ENCODE assay signal across 9 mouse cellular contexts in the genomic region with DNA sequence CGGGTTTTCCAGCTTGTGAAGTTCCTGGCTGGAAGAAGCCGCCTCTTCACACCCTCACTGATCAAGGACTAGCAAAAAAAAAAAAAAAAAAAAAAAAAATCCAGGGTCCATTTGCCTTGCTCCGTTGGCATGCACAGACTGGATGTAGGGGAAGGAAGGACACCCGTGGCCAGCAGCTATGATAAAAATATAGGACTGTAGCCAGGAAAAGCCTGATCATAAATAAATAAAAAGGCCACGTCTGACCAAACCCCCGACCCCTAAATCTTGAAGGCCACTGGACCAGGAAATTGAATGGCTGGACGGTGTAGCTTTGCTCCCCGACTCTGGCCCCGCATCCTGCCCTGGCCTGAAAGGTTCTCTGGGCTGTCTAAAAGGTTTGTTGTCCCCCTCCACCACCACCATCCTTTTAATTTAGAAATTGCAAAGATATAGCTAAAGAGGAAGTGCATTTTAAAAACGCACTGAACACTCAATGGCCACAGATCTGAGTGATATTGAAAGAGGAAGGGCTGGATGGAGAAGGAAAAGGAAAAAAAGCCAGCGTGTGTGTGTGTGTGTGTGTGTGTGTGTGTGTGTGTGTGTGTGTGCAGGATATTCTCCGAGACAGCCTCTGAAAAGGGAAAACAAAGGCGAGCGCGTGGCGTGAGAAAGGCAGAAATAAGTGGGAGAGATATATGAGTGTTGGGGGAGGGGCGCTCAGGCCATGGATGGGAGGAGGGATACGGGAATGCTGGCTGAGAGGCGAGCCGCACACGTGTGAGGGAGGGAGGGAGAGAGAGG.
DNase-seq lines count a peak whose midpoint lies in the region; ATAC-seq and TF ChIP-seq lines count a peak whose summit lies in the region.
"Had no signal": no experiment of that assay in that cellular context is flagged by ENCODE, and none has a peak within 500 bp of the region (broad histone marks: within the 10 kb centered on the region; RNA-seq: fewer than 3 reads in every experiment).

No protein-coding gene starts in this region.

- H3K27ac ChIP-seq in heart, adult 2 months, result peak overlapping the region; percentile 17
- H3K27ac ChIP-seq in heart, embryonic 16.5 days (ENCODE audit: low read length), result no peak overlapping the region
- H3K27ac ChIP-seq in limb, embryonic 14.5 days (replicated peaks; ENCODE audit: low read depth, low read length), result peak overlapping the region; percentile 14; the same call in 1 of the 2 replicates
- H3K27ac ChIP-seq in midbrain, embryonic 15.5 days, result peak overlapping the region; percentile 86

- no peak for ATAC-seq in heart, embryonic 16.5 days (replicated peaks; ENCODE audit: extremely low read depth, insufficient read depth, low FRiP score)
- no peak for ATAC-seq in limb, embryonic 14.5 days (ENCODE audit: low FRiP score, low read depth)
- ATAC-seq in midbrain, embryonic 15.5 days (replicated peaks), result peak; percentile 50
- no peak for ATAC-seq in erythroblast, adult 5-6 weeks (replicated peaks; ENCODE audit: low FRiP score, poor library complexity, severe bottlenecking)
- ATAC-seq: Patski had no signal

- TF ChIP-seq EP300 in heart, adult 2 months (IDR thresholded peaks at IDR 0.05; ENCODE audit: insufficient read depth, low read depth, low read length), result no peak

- peak overlapping the region; percentile 22; the same call in 1 of the 2 replicates for H3K4me3 ChIP-seq in heart, adult 2 months
- peak overlapping the region; percentile 40 for H3K4me3 ChIP-seq in heart, embryonic 16.5 days (ENCODE audit: low read length)
- peak overlapping the region; percentile 25 for H3K4me3 ChIP-seq in limb, embryonic 14.5 days (replicated peaks; ENCODE audit: low read length)
- peak overlapping the region; percentile 24 for H3K4me3 ChIP-seq in midbrain, embryonic 15.5 days

- peaks cover 5% of the 10 kb centered on the region for H3K27me3 ChIP-seq in heart, adult 2 months (ENCODE audit: control insufficient read depth, insufficient read depth, low read length)
- H3K27me3 ChIP-seq in heart, embryonic 16.5 days (ENCODE audit: control insufficient read depth, insufficient read depth, low read length), result peaks cover 19% of the 10 kb centered on the region
- H3K27me3 ChIP-seq in limb, embryonic 14.5 days (ENCODE audit: control insufficient read depth, insufficient read depth, low read length), result peaks cover 21% of the 10 kb centered on the region; the same call in 1 of the 2 replicates
- H3K27me3 ChIP-seq in midbrain, embryonic 15.5 days (replicated peaks), result 0 out of 2 replicates have a peak, but pooled peaks cover 5% of the 10 kb centered on the region

- H3K79me2 ChIP-seq in heart, adult 2 months (replicated peaks; ENCODE audit: control insufficient read depth, insufficient read depth, low read length), result no peaks in the 10 kb centered on the region

- TF ChIP-seq CTCF in heart, adult 2 months (IDR thresholded peaks at IDR 0.05), result no peak
- no peak for TF ChIP-seq CTCF in brain, embryonic 14.5 days (IDR thresholded peaks at IDR 0.05; ENCODE audit: borderline replicate concordance, extremely low read depth, insufficient read depth, insufficient read length)

- no peak overlapping the region; the same call in none of the 2 replicates for H3K9ac ChIP-seq in heart, adult 2 months (ENCODE audit: low read depth, low read length)
- peak overlapping the region; percentile 46 for H3K9ac ChIP-seq in heart, embryonic 16.5 days (ENCODE audit: low read length)
- peak overlapping the region; percentile 14; the same call in 1 of the 2 replicates for H3K9ac ChIP-seq in limb, embryonic 14.5 days (ENCODE audit: low read depth, low read length, severe bottlenecking)
- H3K9ac ChIP-seq in midbrain, embryonic 15.5 days, result peak overlapping the region; percentile 37

- WGBS in heart, adult 2 months, result 4% methylated on average over 20 of the region's 21 CpGs
- 4% methylated on average over 21 of the region's 21 CpGs for WGBS in heart, embryonic 16.5 days
- 3% methylated on average over 21 of the region's 21 CpGs for WGBS in limb, embryonic 14.5 days
- 2% methylated on average over 20 of the region's 21 CpGs for WGBS in midbrain, embryonic 15.5 days

- intact Hi-C loops in heart, adult 2 months (cut with DNase I), result loop anchor here (5.0 kb wide), 3 partner anchors 79 to 119 kb away; no protein-coding TSS in a partner anchor

- H3K4me1 ChIP-seq in heart, adult 2 months (ENCODE audit: control insufficient read depth, insufficient read depth, low read length), result peaks cover 7% of the 10 kb centered on the region
- peaks cover 30% of the 10 kb centered on the region for H3K4me1 ChIP-seq in heart, embryonic 16.5 days (ENCODE audit: control insufficient read depth, insufficient read depth, low read length)
- H3K4me1 ChIP-seq in limb, embryonic 14.5 days (ENCODE audit: control insufficient read depth, insufficient read depth, low read length), result peaks cover 34% of the 10 kb centered on the region
- peaks cover 54% of the 10 kb centered on the region for H3K4me1 ChIP-seq in midbrain, embryonic 15.5 days

- H3K36me3 ChIP-seq in heart, adult 2 months (ENCODE audit: control insufficient read depth, insufficient read depth, low read length), result no peaks in the 10 kb centered on the region
- no peaks in the 10 kb centered on the region for H3K36me3 ChIP-seq in heart, embryonic 16.5 days (ENCODE audit: control insufficient read depth, insufficient read depth)
- H3K36me3 ChIP-seq in limb, embryonic 14.5 days (ENCODE audit: control insufficient read depth, insufficient read depth, low read length), result no peaks in the 10 kb centered on the region
- H3K36me3 ChIP-seq in midbrain, embryonic 15.5 days (replicated peaks), result no peaks in the 10 kb centered on the region

- H3K4me2 ChIP-seq in heart, embryonic 16.5 days (ENCODE audit: low read depth, low read length), result peak overlapping the region; percentile 71
- peak overlapping the region; percentile 54 for H3K4me2 ChIP-seq in limb, embryonic 14.5 days (replicated peaks; ENCODE audit: low read depth, low read length, severe bottlenecking)
- peak overlapping the region; percentile 50 for H3K4me2 ChIP-seq in midbrain, embryonic 15.5 days

- no peaks in the 10 kb centered on the region for H3K9me3 ChIP-seq in heart, embryonic 16.5 days (replicated peaks; ENCODE audit: control insufficient read depth, low read length)
- no peaks in the 10 kb centered on the region for H3K9me3 ChIP-seq in limb, embryonic 14.5 days (ENCODE audit: control insufficient read depth, low read length)
- H3K9me3 ChIP-seq in midbrain, embryonic 15.5 days, result no peaks in the 10 kb centered on the region

- no peak for TF ChIP-seq POLR2A in heart, adult 2 months (IDR thresholded peaks at IDR 0.05; ENCODE audit: insufficient read depth, low read depth, low read length)
- no peak for TF ChIP-seq POLR2A in brain, embryonic 14.5 days (IDR thresholded peaks at IDR 0.05; ENCODE audit: borderline replicate concordance, extremely low read depth, insufficient read depth, insufficient read length, poor library complexity, severe bottlenecking)
- no peak for TF ChIP-seq POLR2A in limb, embryonic 14.5 days (IDR thresholded peaks at IDR 0.05; ENCODE audit: borderline replicate concordance, extremely low read depth, insufficient read depth, insufficient read length)

- DNase-seq in heart, adult 2 months, result peak; percentile 49 to 58
- no peak for DNase-seq in heart, adult 8-10 months (ENCODE audit: low spot score)
- peak; percentile 88 for DNase-seq in brain, embryonic 14.5 days (ENCODE audit: low read depth)
- DNase-seq in limb, embryonic 14.5 days (ENCODE audit: low spot score), result peak; percentile 59
- no peak for DNase-seq in thymus, postnatal 36 days

Comparison
In these comparisons a context has a peak if more than half of its experiments do, and no peak if none do; other contexts are left out.
1. DNase-seq: peak in heart, adult 2 months (2 of 2), brain, embryonic 14.5 days (single experiment) and limb, embryonic 14.5 days (single experiment); none in heart, adult 8-10 months (single experiment) and thymus, postnatal 36 days (0 of 2).
2. Peak in every context shown above with its lines, with median percentiles within 50 percentile points of each other: H3K4me3 ChIP-seq and H3K4me2 ChIP-seq.